In genomic region chr14:60970961-60971360, GRCm38 (mm10) we compare ENCODE assay signal across 18 mouse cellular contexts.
"Had no signal": no experiment of that assay in that cellular context is flagged by ENCODE, and none has a peak within 500 bp of the region (broad histone marks: within the 10 kb centered on the region; RNA-seq: fewer than 3 reads in every experiment).

No protein-coding gene starts in this region.

- H3K4me1 ChIP-seq: midbrain, embryonic 12.5 days; neural tube, embryonic 13.5 days; neural tube, embryonic 15.5 days had no signal

- H3K9me3 ChIP-seq: midbrain, embryonic 10.5 days; midbrain, embryonic 12.5 days; neural tube, embryonic 13.5 days; neural tube, embryonic 15.5 days had no signal

- H3K4me2 ChIP-seq: lung, embryonic 14.5 days; midbrain, embryonic 12.5 days; neural tube, embryonic 13.5 days; neural tube, embryonic 15.5 days had no signal

- H3K27me3 ChIP-seq: midbrain, embryonic 12.5 days; neural tube, embryonic 13.5 days; neural tube, embryonic 15.5 days had no signal

- H3K4me3 ChIP-seq: midbrain, embryonic 10.5 days; midbrain, embryonic 12.5 days; myocyte; neural tube, embryonic 13.5 days; neural tube, embryonic 15.5 days had no signal

- H3K27ac ChIP-seq: midbrain, embryonic 10.5 days; midbrain, embryonic 12.5 days; neural tube, embryonic 13.5 days; neural tube, embryonic 15.5 days had no signal

- H3K9ac ChIP-seq: lung, embryonic 14.5 days; midbrain, embryonic 12.5 days; neural tube, embryonic 13.5 days; neural tube, embryonic 15.5 days had no signal

- ATAC-seq: midbrain, embryonic 16.5 days had no signal

- DNase-seq: lung, embryonic 14.5 days; lung, postnatal 10 days; lung, postnatal 4 days; midbrain, embryonic 14.5 days; retina, postnatal 1 day; right cerebral cortex, adult 18-20 months; right cerebral cortex, postnatal 25 days; right cerebral cortex, postnatal 4 days; spleen, adult 18-20 months; thymus, adult 18-20 months; thymus, postnatal 14 days; thymus, postnatal 36 days had no signal
